Mouse (Mus musculus) cerebellum, postnatal 14 days (tissue): Measurements from ENCODE around the gene Wdr59.

Experiments used
- DNase-seq, 2 experiments: peaks; one replicate each; pipeline ENCODE4 v3.0.0; 2021; ENCODE audit warnings: mixed read lengths in 2 of 2

The Wdr59 gene

GRCm38 (mm10) chr8:111491191-111491590, 30.7 kb downstream of the Wdr59 start:
- DNase-seq, result no peak

GRCm38 (mm10) chr8:111490034-111490591, 31.8 kb downstream of the Wdr59 start:
- no peak for DNase-seq

- peak in 1 of 2 experiments; percentile 13 for DNase-seq
Observed at GRCm38 (mm10) chr8:111480691-111481090, 41.2 kb downstream of the Wdr59 start.

- no peak for DNase-seq
Observed at GRCm38 (mm10) chr8:111477761-111478465, 44.0 kb downstream of the Wdr59 start.

GRCm38 (mm10) chr8:111471526-111472081, 50.3 kb downstream of the Wdr59 start:
- peak; percentile 9 to 31 for DNase-seq

- DNase-seq, result peak in 1 of 2 experiments; percentile 14
Observed at GRCm38 (mm10) chr8:111469013-111469412, 52.9 kb downstream of the Wdr59 start.

GRCm38 (mm10) chr8:111465341-111465740, 56.6 kb downstream of the Wdr59 start:
- DNase-seq, result peak; percentile 9 to 18

- no peak for DNase-seq
Observed at GRCm38 (mm10) chr8:111464526-111464925, 57.4 kb downstream of the Wdr59 start.

- no peak for DNase-seq
Observed at GRCm38 (mm10) chr8:111449671-111450070, 72.2 kb downstream of the Wdr59 start.

GRCm38 (mm10) chr8:111445960-111446660, 75.8 kb downstream of the Wdr59 start:
- no peak for DNase-seq

- DNase-seq, result no peak
Observed at GRCm38 (mm10) chr8:111445558-111445957, 76.3 kb downstream of the Wdr59 start.

- DNase-seq, result no peak
Observed at GRCm38 (mm10) chr8:111444245-111444644, 77.6 kb downstream of the Wdr59 start.

- DNase-seq, result peak; percentile 92 to 93
Observed at GRCm38 (mm10) chr8:111439189-111439588, 82.7 kb downstream of the Wdr59 start.

- no peak for DNase-seq
Observed at GRCm38 (mm10) chr8:111435071-111435828, 86.6 kb downstream of the Wdr59 start.

GRCm38 (mm10) chr8:111424646-111425045, 97.2 kb downstream of the Wdr59 start:
- peak; percentile 93 to 96 for DNase-seq

- DNase-seq, result peak; percentile 95 to 96
Observed at GRCm38 (mm10) chr8:111424181-111424580, 97.7 kb downstream of the Wdr59 start.

- peak in 1 of 2 experiments; percentile 24 for DNase-seq
Observed at GRCm38 (mm10) chr8:111422614-111423013, 99.3 kb downstream of the Wdr59 start.

- DNase-seq, result no peak
Observed at GRCm38 (mm10) chr8:111419171-111419570, 102.7 kb downstream of the Wdr59 start.

GRCm38 (mm10) chr8:111418601-111419000, 103.3 kb downstream of the Wdr59 start:
- peak; percentile 63 to 64 for DNase-seq

GRCm38 (mm10) chr8:111417222-111417621, 104.7 kb downstream of the Wdr59 start:
- DNase-seq, result no peak

GRCm38 (mm10) chr8:111403391-111403790, 118.5 kb downstream of the Wdr59 start:
- DNase-seq, result no peak
